Mouse (Mus musculus) limb, embryonic 12.5 days (tissue): ENCODE results near the gene Ide. TPM values are rescaled to one million over a fixed set of nuclear protein-coding genes. Genes with fewer than 3 reads are reported as not detected.

Experiments
- ATAC-seq: fragments of 200-750 bp; cut with Nextera tagmentation; 2 replicates; pipeline ENCODE4 v1.8.0; 2017; ENCODE audit warnings: low read depth, moderate TSS enrichment; ENCODE audit not compliant: insufficient number of reproducible peaks, insufficient read depth, low FRiP score, low TSS enrichment
- H3K27ac ChIP-seq: fragments of 300-500 bp; sonication (generic); 2 replicates; pipeline ENCODE4 v1.5.1; 2016; ENCODE audit warnings: mild to moderate bottlenecking, moderate library complexity
- H3K27me3 ChIP-seq: fragments of 300-500 bp; sonication (generic); 2 replicates; pipeline ENCODE4 v1.6.1; 2016; ENCODE audit warnings: mild to moderate bottlenecking, moderate library complexity
- H3K36me3 ChIP-seq: fragments of 300-500 bp; sonication (generic); 2 replicates; pipeline ENCODE4 v1.6.1; 2016; ENCODE audit warnings: mild to moderate bottlenecking, moderate library complexity
- H3K4me1 ChIP-seq: fragments of 300-500 bp; sonication (generic); replicated peaks from 2 replicates; pipeline ENCODE4 v1.6.1; 2016
- H3K4me2 ChIP-seq: fragments of 300-500 bp; sonication (generic); 2 replicates; pipeline ENCODE4 v1.6.1; 2016; ENCODE audit warnings: mild to moderate bottlenecking, moderate library complexity
- H3K4me3 ChIP-seq: fragments of 300-500 bp; sonication (generic); replicated peaks from 2 replicates; pipeline ENCODE4 v1.5.1; 2016; ENCODE audit warnings: mild to moderate bottlenecking
- H3K9ac ChIP-seq: fragments of 300-500 bp; sonication (generic); replicated peaks from 2 replicates; pipeline ENCODE4 v1.6.1; 2016; ENCODE audit warnings: mild to moderate bottlenecking, moderate library complexity
- H3K9me3 ChIP-seq: fragments of 300-500 bp; sonication (generic); 2 replicates; pipeline ENCODE4 v1.6.1; 2016; ENCODE audit warnings: mild to moderate bottlenecking, moderate library complexity
- WGBS: fragments of 180-500 bp; shearing (Covaris S2); methylation state at CpG from one replicate; pipeline ENCODE4 v1.1.7; 2016; 5-methylcytosine and 5-hydroxymethylcytosine counted together
- polyA plus RNA-seq: library from polyadenylated mRNA; unstranded; fragments of >200 nt; fragmentation: Nextera tagmentation; extraction: Ambion mirVana; gene quantifications from 2 replicates; pipeline ENCODE4 v1.2.1, GENCODE M21; 2016

Gene Ide
- 35.3 and 39.7 TPM in 2 replicates for polyA plus RNA-seq

DNA sequence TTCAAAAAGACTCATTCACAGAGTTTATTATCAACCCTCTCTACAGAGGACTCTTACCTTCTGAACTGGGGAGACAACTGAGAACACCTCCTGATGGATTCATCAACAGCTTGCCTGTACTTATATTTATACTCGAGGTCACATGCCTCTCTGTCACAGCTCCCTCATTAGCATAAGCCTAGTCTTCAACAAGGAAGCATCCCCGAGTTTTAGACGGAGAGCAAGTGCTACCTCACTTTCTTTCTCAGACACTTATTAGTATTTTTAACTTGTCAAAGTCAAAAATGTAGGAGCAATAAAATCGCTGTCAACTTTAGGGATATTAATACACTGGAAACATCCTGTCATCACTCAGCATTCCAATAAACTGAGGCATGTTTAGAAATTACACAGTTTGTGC lies at the start of gene Ide:
Gene Ide, minus strand, starts transcription at position 101 of the 400 bp plus-strand sequence.
- ATAC-seq: no peak
- WGBS: 76% methylated on average over 4 of the region's 4 CpGs

DNA sequence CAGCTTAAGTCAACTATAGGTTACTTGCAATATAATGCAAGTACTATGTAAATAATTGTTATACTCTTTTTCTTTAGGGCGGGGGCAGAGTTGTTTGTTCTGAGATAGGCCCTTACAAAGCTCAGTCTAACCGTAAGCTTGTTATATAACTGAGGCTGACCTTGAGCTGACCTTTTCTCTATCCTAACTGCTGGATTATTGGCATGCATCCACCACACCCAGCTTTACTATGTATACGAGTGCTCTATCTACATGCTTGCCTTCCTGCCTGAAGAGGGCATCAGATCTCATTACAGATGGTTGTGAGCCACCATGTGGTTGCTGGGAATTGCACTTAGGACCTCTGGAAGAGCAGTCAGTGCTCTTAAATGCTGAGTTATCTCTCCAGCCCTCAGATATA lies 48.5 kb upstream of the Ide start:
- 84% methylated on average over 3 of the region's 3 CpGs for WGBS
- Histone ChIP-seq H3K27me3 (no peaks in the 10 kb centered on the region), H3K36me3 (peaks cover 69% of the 10 kb centered on the region), H3K4me3 (no peak overlapping the region), H3K4me1 (no peaks in the 10 kb centered on the region), H3K9me3 (no peaks in the 10 kb centered on the region), H3K9ac (no peak overlapping the region), H3K27ac (no peak overlapping the region), H3K4me2 (no peak overlapping the region)
- ATAC-seq: no peak

More for the DNA sequence above, at the start of gene Ide:
- H3K4me2 ChIP-seq: no peak within 1 kb of the TSS
- H3K27me3 ChIP-seq: no peaks in the 10 kb centered on the region
- H3K27ac ChIP-seq: no peak within 1 kb of the TSS
- H3K9ac ChIP-seq: no peak within 1 kb of the TSS
- H3K4me3 ChIP-seq: no peak within 1 kb of the TSS
- H3K4me1 ChIP-seq: no peaks in the 10 kb centered on the region
- H3K36me3 ChIP-seq: no peaks in the 10 kb centered on the region
- H3K9me3 ChIP-seq: no peaks in the 10 kb centered on the region

- Histone ChIP-seq H3K27ac (no peak overlapping the region), H3K36me3 (peaks cover 10% of the 10 kb centered on the region; the same call in 1 of the 2 replicates), H3K27me3 (no peaks in the 10 kb centered on the region), H3K4me2 (peak overlapping the region; percentile 6; the same call in 1 of the 2 replicates), H3K4me3 (no peak overlapping the region; the same call in 1 of the 2 replicates), H3K9me3 (no peaks in the 10 kb centered on the region), H3K4me1 (peaks cover 23% of the 10 kb centered on the region), H3K9ac (0 out of 2 replicates have a peak overlapping the region, but pooled peaks have one; percentile 48)
- 68% methylated on average over 6 of the region's 6 CpGs for WGBS
- ATAC-seq: no peak
Measured at GRCm38 (mm10) chr19:37378816-37379215, 41.2 kb upstream of the Ide start.

DNA sequence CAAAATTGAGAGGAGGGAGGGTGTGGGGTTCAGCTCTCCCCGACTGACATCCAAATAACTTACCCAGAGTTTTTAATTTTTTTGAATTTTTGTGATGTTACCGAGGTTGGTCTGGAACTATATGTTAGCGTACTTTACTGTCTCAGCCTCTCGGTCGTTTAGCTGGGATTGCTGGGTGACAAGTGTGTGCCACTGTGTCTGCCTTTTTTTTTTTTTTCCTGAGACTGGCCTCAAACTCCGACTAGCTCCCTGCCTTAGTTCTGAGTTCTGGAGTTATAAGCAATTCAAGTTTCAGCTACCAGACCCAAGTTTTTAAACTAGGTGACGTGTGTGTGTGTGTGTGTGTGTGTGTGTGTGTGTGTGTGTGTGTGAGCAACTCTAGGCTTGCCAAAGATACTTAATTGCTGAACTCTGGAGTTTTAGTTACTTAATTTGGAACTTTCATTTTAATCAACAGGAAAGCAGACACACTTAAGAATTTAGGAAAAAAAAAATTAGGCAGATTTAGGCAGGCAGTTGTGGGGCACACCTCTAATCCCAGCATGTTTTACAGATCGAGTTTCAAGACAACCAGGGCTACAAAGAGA lies 39.8 kb upstream of the Ide start:
- Histone ChIP-seq H3K9ac (peak overlapping the region; percentile 81), H3K27me3 (no peaks in the 10 kb centered on the region), H3K36me3 (0 out of 2 replicates have a peak, but pooled peaks cover under 1% of the 10 kb centered on the region), H3K4me3 (peak overlapping the region; percentile 86), H3K9me3 (no peaks in the 10 kb centered on the region), H3K4me1 (peaks cover 23% of the 10 kb centered on the region), H3K27ac (no peak overlapping the region), H3K4me2 (peak overlapping the region; percentile 70)
- no peak for ATAC-seq
- 26% methylated on average over 8 of the region's 8 CpGs for WGBS

GRCm38 (mm10) chr19:37376841-37377240 lies 39.2 kb upstream of the Ide start:
- Histone ChIP-seq H3K4me2 (peak overlapping the region; percentile 70), H3K9ac (peak overlapping the region; percentile 81), H3K9me3 (no peaks in the 10 kb centered on the region), H3K27me3 (no peaks in the 10 kb centered on the region), H3K4me1 (peaks cover 23% of the 10 kb centered on the region), H3K4me3 (peak overlapping the region; percentile 86), H3K36me3 (no peaks in the 10 kb centered on the region), H3K27ac (no peak overlapping the region)
- ATAC-seq: no peak
- WGBS: 1% methylated on average over 11 of the region's 11 CpGs

DNA sequence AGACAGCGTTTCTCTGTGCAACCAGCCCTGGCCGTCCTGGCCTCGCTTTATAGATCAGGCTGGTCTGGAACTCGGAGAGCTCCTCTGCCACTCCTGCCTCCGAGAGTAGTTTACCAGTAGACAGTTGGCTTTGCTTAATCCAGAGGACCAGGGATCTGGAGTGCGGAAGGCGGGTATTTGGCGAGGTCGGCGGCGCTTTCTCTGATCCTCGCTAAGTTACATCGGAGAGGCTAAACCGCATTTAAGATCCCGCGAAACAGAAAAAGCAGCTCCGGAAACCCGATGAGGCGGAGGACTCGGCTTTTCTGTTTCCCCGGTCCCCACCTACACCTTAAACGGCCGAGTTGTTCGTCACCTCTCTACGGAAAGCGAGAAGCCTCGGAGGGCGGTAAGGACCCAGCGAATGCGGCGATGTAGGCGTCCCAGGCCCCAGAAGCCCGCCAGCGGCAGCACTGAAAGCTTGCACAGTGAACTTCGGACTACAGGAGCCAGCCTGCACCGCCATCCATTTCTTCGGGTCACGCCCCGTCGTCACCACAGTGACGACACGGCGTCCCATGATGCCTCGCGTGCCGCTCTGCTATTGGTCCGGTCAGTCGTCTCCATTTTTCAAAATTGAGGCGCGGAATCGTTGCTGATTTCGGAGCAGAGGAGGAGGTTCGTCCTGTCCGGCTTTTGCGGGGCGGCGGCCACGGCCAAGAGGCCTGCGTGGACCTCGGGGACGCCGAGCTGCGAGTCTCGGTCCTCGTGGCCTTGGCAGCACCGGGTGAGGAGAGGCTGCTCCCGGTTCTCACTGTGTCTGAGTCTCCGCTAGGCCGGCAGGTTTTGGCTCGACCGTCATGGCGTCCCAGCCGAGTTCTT lies 38.3 kb upstream of the Ide start, which contains the start of gene Kif11:
Gene Kif11, plus strand, starts transcription at position 649 of the 861 bp plus-strand sequence.
- Histone ChIP-seq H3K4me3 (peak within 1 kb of the TSS; percentile 86), H3K9ac (peak within 1 kb of the TSS; percentile 81), H3K9me3 (no peaks in the 10 kb centered on the region), H3K4me2 (peak within 1 kb of the TSS; percentile 70), H3K27ac (peak within 1 kb of the TSS; percentile 96), H3K27me3 (no peaks in the 10 kb centered on the region), H3K4me1 (peaks cover 23% of the 10 kb centered on the region), H3K36me3 (no peaks in the 10 kb centered on the region)
- ATAC-seq: peak; percentile 97
- WGBS: under 1% methylated on average over 73 of the region's 73 CpGs

DNA sequence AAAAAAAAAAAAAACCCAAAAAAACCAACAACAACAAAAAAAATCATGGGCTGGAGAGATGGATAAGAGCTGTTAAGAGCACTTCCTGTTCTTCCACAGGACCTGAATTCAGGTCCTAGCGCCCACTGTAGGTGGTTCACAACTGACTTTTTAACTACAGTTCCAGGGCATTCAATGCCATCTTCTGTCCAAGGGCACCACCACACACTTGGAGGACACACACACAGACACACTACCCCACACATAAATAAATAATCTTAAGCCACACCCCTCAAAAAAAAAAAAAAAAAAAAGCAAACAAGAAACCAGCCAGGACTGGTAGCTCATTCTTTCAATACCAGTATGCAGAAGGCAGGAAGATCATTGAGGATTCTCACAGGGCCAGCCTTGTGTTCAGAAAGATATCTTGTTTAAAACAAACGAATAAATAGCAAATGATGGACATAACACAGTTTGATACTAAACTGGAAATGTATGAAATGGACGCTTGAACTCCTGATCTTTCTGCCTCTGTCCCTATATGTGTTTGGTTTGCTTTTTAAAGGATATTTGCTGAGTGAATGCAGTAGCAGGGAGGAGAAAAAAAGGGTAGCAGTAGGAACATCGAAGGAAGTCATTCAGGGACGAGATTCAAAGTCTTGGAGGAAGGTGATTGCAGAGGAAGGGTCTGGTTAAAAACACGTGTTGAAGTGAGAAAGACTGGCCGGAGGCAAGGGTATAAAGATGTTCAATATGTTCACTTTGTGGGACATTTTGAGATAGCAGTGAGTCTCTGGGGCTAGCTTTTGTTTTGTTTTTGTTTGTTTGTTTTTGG lies 37.5 kb upstream of the Ide start:
- ATAC-seq: no peak
- H3K9me3 ChIP-seq: no peaks in the 10 kb centered on the region
- peak overlapping the region; percentile 81 for H3K9ac ChIP-seq
- WGBS: 24% methylated on average over 7 of the region's 7 CpGs
- H3K4me1 ChIP-seq: peaks cover 21% of the 10 kb centered on the region
- peak overlapping the region; percentile 96 for H3K27ac ChIP-seq
- H3K36me3 ChIP-seq: no peaks in the 10 kb centered on the region
- H3K4me3 ChIP-seq: peak overlapping the region; percentile 86
- H3K4me2 ChIP-seq: peak overlapping the region; percentile 70
- no peaks in the 10 kb centered on the region for H3K27me3 ChIP-seq

DNA sequence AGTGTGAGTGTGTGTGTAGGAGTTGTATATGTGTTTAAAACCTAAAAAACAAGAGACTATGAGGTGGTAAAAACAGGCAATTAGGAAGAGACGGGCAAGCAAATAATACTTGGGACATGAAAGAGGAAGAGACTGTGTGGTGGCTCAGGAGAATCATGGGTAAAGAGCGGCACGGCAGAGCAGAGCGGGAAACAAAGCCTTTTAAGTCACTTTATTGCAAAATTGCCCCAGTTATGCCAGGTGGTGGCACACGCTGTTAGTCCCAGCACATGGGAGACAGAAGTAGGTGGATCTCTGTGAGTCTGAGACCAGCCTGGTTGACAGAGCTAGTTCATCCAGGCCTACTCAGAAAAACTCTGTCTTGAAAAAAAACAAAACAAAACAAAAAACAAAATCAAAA lies 32.7 kb upstream of the Ide start:
- H3K4me1 ChIP-seq: 0 out of 2 replicates have a peak, but pooled peaks cover 2% of the 10 kb centered on the region
- no peak for ATAC-seq
- H3K27ac ChIP-seq: no peak overlapping the region
- H3K4me3 ChIP-seq: no peak overlapping the region
- H3K36me3 ChIP-seq: no peaks in the 10 kb centered on the region
- WGBS: 70% methylated on average over 5 of the region's 5 CpGs
- no peak overlapping the region for H3K4me2 ChIP-seq
- no peaks in the 10 kb centered on the region for H3K9me3 ChIP-seq
- no peak overlapping the region for H3K9ac ChIP-seq
- H3K27me3 ChIP-seq: no peaks in the 10 kb centered on the region

DNA sequence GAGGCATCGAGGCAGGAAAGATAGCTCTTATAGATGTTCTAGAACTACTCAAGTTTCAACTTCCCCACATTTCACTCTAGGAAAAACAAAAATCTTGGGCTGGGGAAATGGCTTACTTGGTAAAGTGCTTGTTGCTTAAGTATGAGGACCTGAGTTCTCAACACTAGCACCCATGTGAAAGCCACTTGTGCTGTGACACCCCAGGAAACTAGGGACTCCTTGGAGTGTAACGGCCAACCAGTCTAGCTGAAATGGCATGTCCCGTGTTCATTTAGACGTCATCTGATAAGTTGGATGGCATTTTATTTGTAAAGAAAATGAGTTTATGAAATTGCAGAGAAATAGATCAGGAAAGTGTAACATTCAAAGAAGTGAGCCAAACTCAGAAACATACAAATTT lies 32.3 kb upstream of the Ide start:
- 88% methylated on average over 4 of the region's 4 CpGs for WGBS
- H3K4me1 ChIP-seq: no peaks in the 10 kb centered on the region
- H3K4me3 ChIP-seq: no peak overlapping the region

GRCm38 (mm10) chr19:37368990-37369389 lies 31.3 kb upstream of the Ide start:
- Histone ChIP-seq H3K4me3 (no peak overlapping the region), H3K27ac (no peak overlapping the region), H3K9ac (no peak overlapping the region), H3K4me1 (no peaks in the 10 kb centered on the region), H3K9me3 (no peaks in the 10 kb centered on the region), H3K36me3 (no peaks in the 10 kb centered on the region), H3K4me2 (no peak overlapping the region), H3K27me3 (no peaks in the 10 kb centered on the region)
- WGBS: 78% methylated on average over 1 of the region's 1 CpGs
- ATAC-seq: no peak

More for the DNA sequence above, 32.3 kb upstream of the Ide start:
- no peak overlapping the region for H3K27ac ChIP-seq
- H3K9me3 ChIP-seq: no peaks in the 10 kb centered on the region
- ATAC-seq: no peak
- H3K4me2 ChIP-seq: no peak overlapping the region
- H3K9ac ChIP-seq: no peak overlapping the region
- H3K27me3 ChIP-seq: no peaks in the 10 kb centered on the region
- no peaks in the 10 kb centered on the region for H3K36me3 ChIP-seq
